Mouse (Mus musculus): ENCODE data around the gene Pdgfd. TPM values are rescaled to one million over a fixed set of nuclear protein-coding genes. Genes with fewer than 3 reads are reported as not detected.

Gene Pdgfd
- polyA plus RNA-seq, 1 experiment from 2014 or later = 0.66 TPM

DNA sequence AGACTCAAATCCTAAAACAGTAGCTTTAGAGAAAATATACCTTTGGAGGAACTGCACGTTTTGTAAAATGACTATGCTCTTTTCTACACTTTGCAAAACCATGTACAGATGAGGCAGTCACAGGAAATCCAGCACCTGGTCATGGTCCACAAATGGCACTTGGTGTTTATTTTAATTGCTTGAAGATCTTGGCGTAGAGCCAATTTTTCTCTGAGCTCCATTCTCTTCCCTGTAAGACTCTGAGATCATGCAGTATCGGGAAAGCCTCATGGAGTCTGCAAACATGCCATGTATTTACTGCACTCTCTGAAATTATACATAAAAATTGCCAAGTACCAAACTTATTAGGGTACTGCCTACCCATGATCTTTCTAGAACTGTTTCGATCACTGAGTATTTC, 176.5 kb downstream of the Pdgfd start:
- H3K9ac ChIP-seq (replicated peaks) = no peak overlapping the region
- no peak overlapping the region for H3K4me3 ChIP-seq (ENCODE audit: low read depth, low read length)
- H3K4me2 ChIP-seq (ENCODE audit: low read depth, low read length) = no peak overlapping the region
- H3K4me1 ChIP-seq (ENCODE audit: insufficient read depth) = no peaks in the 10 kb centered on the region
- no peak overlapping the region for H3K27ac ChIP-seq (ENCODE audit: low read depth)
- H3K9me3 ChIP-seq (ENCODE audit: low read length) = no peaks in the 10 kb centered on the region
- DNase-seq (no peak), ATAC-seq (no peak)
- no peaks in the 10 kb centered on the region for H3K36me3 ChIP-seq (replicated peaks; ENCODE audit: insufficient read depth, low read length)
- H3K27me3 ChIP-seq (ENCODE audit: insufficient read depth, low read length) = no peaks in the 10 kb centered on the region
- WGBS (ENCODE audit: insufficient replicate concordance) = 71% methylated on average over 4 of the region's 4 CpGs
- TF ChIP-seq CTCF (IDR thresholded peaks at IDR 0.05; ENCODE audit: low read depth) (no peak), EP300 (IDR thresholded peaks at IDR 0.05; ENCODE audit: low read depth) (no peak)

- Histone ChIP-seq H3K27me3 (ENCODE audit: insufficient read depth, low read length) (no peaks in the 10 kb centered on the region), H3K27ac (ENCODE audit: low read depth) (no peak overlapping the region), H3K36me3 (replicated peaks; ENCODE audit: insufficient read depth, low read length) (no peaks in the 10 kb centered on the region), H3K4me1 (ENCODE audit: insufficient read depth) (no peaks in the 10 kb centered on the region), H3K9ac (replicated peaks) (no peak overlapping the region), H3K4me2 (ENCODE audit: low read depth, low read length) (no peak overlapping the region), H3K4me3 (ENCODE audit: low read depth, low read length) (no peak overlapping the region), H3K9me3 (ENCODE audit: low read length) (no peaks in the 10 kb centered on the region)
- 59% methylated on average over 1 of the region's 1 CpGs for WGBS (ENCODE audit: insufficient replicate concordance)
- TF ChIP-seq EP300 (IDR thresholded peaks at IDR 0.05; ENCODE audit: low read depth) (no peak), CTCF (IDR thresholded peaks at IDR 0.05; ENCODE audit: low read depth) (no peak)
- DNase-seq = no peak
- ATAC-seq = no peak
These were observed 177.0 kb downstream of the Pdgfd start for GRCm38 (mm10) chr9:6345366-6345765.

GRCm38 (mm10) chr9:6353257-6353960, 185.0 kb downstream of the Pdgfd start:
- no peaks in the 10 kb centered on the region for H3K9me3 ChIP-seq (ENCODE audit: low read length)
- DNase-seq = no peak
- no peak overlapping the region for H3K27ac ChIP-seq (ENCODE audit: low read depth)
- no peak for TF ChIP-seq CTCF (IDR thresholded peaks at IDR 0.05; ENCODE audit: low read depth)
- no peak for TF ChIP-seq EP300 (IDR thresholded peaks at IDR 0.05; ENCODE audit: low read depth)
- H3K27me3 ChIP-seq (ENCODE audit: insufficient read depth, low read length) = no peaks in the 10 kb centered on the region
- ATAC-seq = no peak
- no peaks in the 10 kb centered on the region for H3K36me3 ChIP-seq (replicated peaks; ENCODE audit: insufficient read depth, low read length)
- no peaks in the 10 kb centered on the region for H3K4me1 ChIP-seq (ENCODE audit: insufficient read depth)
- 52% methylated on average over 1 of the region's 1 CpGs for WGBS (ENCODE audit: insufficient replicate concordance)
- no peak overlapping the region for H3K4me2 ChIP-seq (ENCODE audit: low read depth, low read length)
- no peak overlapping the region for H3K4me3 ChIP-seq (ENCODE audit: low read depth, low read length)
- no peak overlapping the region for H3K9ac ChIP-seq (replicated peaks)

DNA sequence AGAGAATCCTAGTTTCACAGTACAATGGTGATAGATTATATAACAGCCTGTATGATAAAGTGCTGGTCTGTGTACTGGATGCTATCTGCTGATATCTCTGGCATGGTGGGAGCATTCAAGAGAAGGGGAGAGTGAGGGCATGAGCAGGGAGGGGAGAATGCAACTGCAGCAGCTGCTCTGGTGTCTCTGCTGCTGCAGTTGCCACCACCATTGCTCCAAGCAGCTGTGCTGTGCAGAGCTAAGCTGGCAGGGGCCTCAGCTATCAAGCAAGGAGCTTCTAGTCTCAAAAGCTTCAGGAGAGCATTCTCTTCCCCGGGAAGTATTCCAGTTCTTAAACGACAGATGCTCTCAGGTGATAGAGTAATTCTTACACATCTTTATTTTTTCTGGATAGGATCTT, 192.4 kb downstream of the Pdgfd start:
- no peaks in the 10 kb centered on the region for H3K27me3 ChIP-seq (ENCODE audit: insufficient read depth, low read length)
- no peak overlapping the region for H3K9ac ChIP-seq (replicated peaks)
- ATAC-seq (no peak), DNase-seq (no peak)
- H3K36me3 ChIP-seq (replicated peaks; ENCODE audit: insufficient read depth, low read length) = no peaks in the 10 kb centered on the region
- no peak overlapping the region for H3K4me2 ChIP-seq (ENCODE audit: low read depth, low read length)
- H3K27ac ChIP-seq (ENCODE audit: low read depth) = no peak overlapping the region
- TF ChIP-seq CTCF (IDR thresholded peaks at IDR 0.05; ENCODE audit: low read depth) (no peak), EP300 (IDR thresholded peaks at IDR 0.05; ENCODE audit: low read depth) (no peak)
- H3K4me3 ChIP-seq (ENCODE audit: low read depth, low read length) = no peak overlapping the region
- no peaks in the 10 kb centered on the region for H3K9me3 ChIP-seq (ENCODE audit: low read length)
- no peaks in the 10 kb centered on the region for H3K4me1 ChIP-seq (ENCODE audit: insufficient read depth)
- WGBS (ENCODE audit: insufficient replicate concordance) = 78% methylated on average over 2 of the region's 2 CpGs

DNA sequence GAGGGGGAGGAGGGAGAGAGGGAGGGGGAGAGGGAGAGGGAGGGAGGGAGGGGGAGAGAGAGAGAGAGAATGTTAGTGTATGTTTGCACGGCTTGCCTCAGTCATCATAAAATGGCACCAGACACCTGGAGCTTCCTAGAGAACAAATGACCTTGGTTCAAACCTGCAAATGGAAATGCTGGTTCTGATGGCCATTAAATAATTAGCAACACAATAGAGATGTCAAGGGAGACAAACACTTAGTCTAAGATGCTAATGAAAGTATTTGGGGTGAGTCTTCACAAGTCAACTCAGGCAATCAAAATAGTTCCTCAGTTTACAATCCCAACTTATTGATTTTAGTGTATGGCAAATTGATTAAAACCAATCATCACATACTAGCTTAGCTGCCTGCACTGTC, 198.2 kb downstream of the Pdgfd start:
- ATAC-seq (no peak), DNase-seq (no peak)
- Histone ChIP-seq H3K4me2 (ENCODE audit: low read depth, low read length) (no peak overlapping the region), H3K27me3 (ENCODE audit: insufficient read depth, low read length) (no peaks in the 10 kb centered on the region), H3K9ac (replicated peaks) (no peak overlapping the region), H3K27ac (ENCODE audit: low read depth) (no peak overlapping the region), H3K4me3 (ENCODE audit: low read depth, low read length) (no peak overlapping the region), H3K4me1 (ENCODE audit: insufficient read depth) (no peaks in the 10 kb centered on the region), H3K36me3 (replicated peaks; ENCODE audit: insufficient read depth, low read length) (no peaks in the 10 kb centered on the region), H3K9me3 (ENCODE audit: low read length) (no peaks in the 10 kb centered on the region)
- TF ChIP-seq CTCF (IDR thresholded peaks at IDR 0.05; ENCODE audit: low read depth) (no peak), EP300 (IDR thresholded peaks at IDR 0.05; ENCODE audit: low read depth) (no peak)
- 56% methylated on average over 1 of the region's 1 CpGs for WGBS (ENCODE audit: insufficient replicate concordance)

GRCm38 (mm10) chr9:6401764-6402163, 233.4 kb downstream of the Pdgfd start:
- DNase-seq = no peak
- Histone ChIP-seq H3K4me2 (ENCODE audit: low read depth, low read length) (no peak overlapping the region), H3K36me3 (replicated peaks; ENCODE audit: insufficient read depth, low read length) (no peaks in the 10 kb centered on the region), H3K9me3 (ENCODE audit: low read length) (no peaks in the 10 kb centered on the region), H3K9ac (replicated peaks) (no peak overlapping the region), H3K4me1 (ENCODE audit: insufficient read depth) (no peaks in the 10 kb centered on the region), H3K27ac (ENCODE audit: low read depth) (no peak overlapping the region), H3K27me3 (ENCODE audit: insufficient read depth, low read length) (no peaks in the 10 kb centered on the region), H3K4me3 (ENCODE audit: low read depth, low read length) (no peak overlapping the region)
- TF ChIP-seq CTCF (IDR thresholded peaks at IDR 0.05; ENCODE audit: low read depth) (no peak), EP300 (IDR thresholded peaks at IDR 0.05; ENCODE audit: low read depth) (no peak)
- WGBS (ENCODE audit: insufficient replicate concordance) = 42% methylated on average over 1 of the region's 1 CpGs
- no peak for ATAC-seq

Data from liver, postnatal 0 days (tissue).